Mouse (Mus musculus) left cerebral cortex, adult 18-20 months (tissue): ENCODE measurements around the gene Ccnd3. TPM values are rescaled to one million over a fixed set of nuclear protein-coding genes. Genes with fewer than 3 reads are reported as not detected.

Experiments
- DNase-seq, 2 experiments: peaks; one replicate each; pipeline ENCODE4 v3.0.0; 2021 to 2022; ENCODE audit warnings: low spot score in 2 of 2, mixed read lengths in 1 of 2
- total RNA-seq, 2 experiments: library from RNA; stranded (reverse); gene quantifications; 2 replicates each; pipeline ENCODE4 v1.2.3; 2021

Gene Ccnd3
- total RNA-seq, 2 experiments from 2014 or later = 33.6 to 40.7 TPM

GRCm38 (mm10) chr17:47512956-47513775 lies 8.3 kb downstream of the Ccnd3 start:
- no peak for DNase-seq

GRCm38 (mm10) chr17:47515180-47515844 lies 10.5 kb downstream of the Ccnd3 start:
- DNase-seq = no peak

- DNase-seq = no peak
Observed at GRCm38 (mm10) chr17:47516232-47516631, 11.4 kb downstream of the Ccnd3 start.

GRCm38 (mm10) chr17:47518205-47518604 lies 13.4 kb downstream of the Ccnd3 start:
- DNase-seq = no peak

GRCm38 (mm10) chr17:47521551-47522258 lies 16.9 kb downstream of the Ccnd3 start:
- no peak for DNase-seq

- no peak for DNase-seq
Observed at GRCm38 (mm10) chr17:47522536-47522935, 17.7 kb downstream of the Ccnd3 start.

- no peak for DNase-seq
Observed at GRCm38 (mm10) chr17:47523211-47523682, 18.4 kb downstream of the Ccnd3 start.

- DNase-seq = no peak
Observed at GRCm38 (mm10) chr17:47524055-47524454, 19.2 kb downstream of the Ccnd3 start.

GRCm38 (mm10) chr17:47524991-47525390 lies 20.1 kb downstream of the Ccnd3 start:
- DNase-seq = no peak

- DNase-seq = no peak
Observed at GRCm38 (mm10) chr17:47526856-47527520, 22.1 kb downstream of the Ccnd3 start.

- no peak for DNase-seq
Observed at GRCm38 (mm10) chr17:47527581-47528300, 22.9 kb downstream of the Ccnd3 start.

GRCm38 (mm10) chr17:47528919-47529318 lies 24.1 kb downstream of the Ccnd3 start:
- DNase-seq = no peak

GRCm38 (mm10) chr17:47529595-47529994 lies 24.7 kb downstream of the Ccnd3 start:
- DNase-seq = no peak

GRCm38 (mm10) chr17:47531387-47531818 lies 26.6 kb downstream of the Ccnd3 start:
- no peak for DNase-seq

GRCm38 (mm10) chr17:47532364-47532763 lies 27.5 kb downstream of the Ccnd3 start:
- no peak for DNase-seq

GRCm38 (mm10) chr17:47533691-47534090 lies 28.8 kb downstream of the Ccnd3 start:
- no peak for DNase-seq

GRCm38 (mm10) chr17:47535812-47536236 lies 31.0 kb downstream of the Ccnd3 start:
- no peak for DNase-seq

GRCm38 (mm10) chr17:47538049-47538448 lies 33.2 kb downstream of the Ccnd3 start:
- DNase-seq = no peak

- no peak for DNase-seq
Observed at GRCm38 (mm10) chr17:47539128-47539527, 34.3 kb downstream of the Ccnd3 start.

- no peak for DNase-seq
Observed at GRCm38 (mm10) chr17:47542061-47542460, 37.2 kb downstream of the Ccnd3 start.
